Mouse (Mus musculus) liver, adult 2 months (tissue): Measurements from ENCODE around the gene Smarcd3. TPM values are rescaled to one million over a fixed set of nuclear protein-coding genes. Genes with fewer than 3 reads are reported as not detected.

Experiments used
- DNase-seq: peaks from one replicate; pipeline ENCODE4 v3.0.0-alpha.2; 2011; ENCODE audit warnings: low read depth, low spot score; ENCODE audit errors: extremely low read depth
- H3K27ac ChIP-seq: fragments of 200-500 bp; replicated peaks from 2 replicates; pipeline ENCODE4 v1.5.1; 2012; ENCODE audit warnings: low read depth, mild to moderate bottlenecking, control low read depth, inconsistent platforms, low read length; ENCODE audit not compliant: insufficient read depth
- H3K27me3 ChIP-seq: fragments of 200-500 bp; 2 replicates; pipeline ENCODE4 v1.6.1; 2012; ENCODE audit warnings: mild to moderate bottlenecking, moderate library complexity, low read length, inconsistent platforms; ENCODE audit not compliant: control insufficient read depth, insufficient read depth
- H3K36me3 ChIP-seq: fragments of 200-500 bp; 2 replicates; pipeline ENCODE4 v1.6.1; 2012; ENCODE audit warnings: low read length, inconsistent platforms; ENCODE audit not compliant: control insufficient read depth, insufficient read depth
- H3K4me1 ChIP-seq: fragments of 200-500 bp; 2 replicates; pipeline ENCODE4 v1.6.1; 2011; ENCODE audit warnings: low read length; ENCODE audit not compliant: control insufficient read depth, insufficient read depth
- H3K4me3 ChIP-seq: fragments of 200-500 bp; 2 replicates; pipeline ENCODE4 v1.5.1; 2011; ENCODE audit warnings: low read depth, mild to moderate bottlenecking, control low read depth, low read length, moderate library complexity; ENCODE audit not compliant: insufficient read depth
- H3K79me2 ChIP-seq: fragments of 200-500 bp; 2 replicates; pipeline ENCODE4 v1.6.1; 2012; ENCODE audit warnings: inconsistent platforms, mild to moderate bottlenecking, low read length, moderate library complexity; ENCODE audit not compliant: control insufficient read depth, insufficient read depth
- H3K9ac ChIP-seq: fragments of 200-500 bp; 2 replicates; pipeline ENCODE4 v1.6.1; 2012; ENCODE audit warnings: low read depth, mild to moderate bottlenecking, control low read depth, inconsistent platforms, low read length
- CTCF ChIP-seq: fragments of 200-500 bp; IDR thresholded peaks from 2 replicates; pipeline ENCODE4 v1.5.1; 2011; ENCODE audit warnings: low read depth, low read length, control low read depth
- POLR2A ChIP-seq: fragments of 200-500 bp; IDR thresholded peaks from 2 replicates; pipeline ENCODE4 v1.6.1; 2011; ENCODE audit warnings: low read length, control low read depth; ENCODE audit not compliant: insufficient read depth; ENCODE audit errors: extremely low read depth
- WGBS: fragments of 180-500 bp; shearing (Covaris S2); methylation state at CpG from one replicate; pipeline ENCODE4 v1.1.7; 2018; 5-methylcytosine and 5-hydroxymethylcytosine counted together
- polyA plus RNA-seq: library from polyadenylated mRNA; depleted of rRNA; stranded (reverse); fragments of >200 nt; gene quantifications from 2 replicates; pipeline ENCODE4 v1.2.3, GENCODE M21; 2012
- total RNA-seq: library from RNA; depleted of rRNA; stranded (reverse); fragments of >200 nt; gene quantifications from 2 replicates; pipeline ENCODE4 v1.2.3, GENCODE M21; 2014

Smarcd3 gene
- total and polyA plus RNA-seq, 2 experiments: 0.55 to 1.3 TPM

DNA sequence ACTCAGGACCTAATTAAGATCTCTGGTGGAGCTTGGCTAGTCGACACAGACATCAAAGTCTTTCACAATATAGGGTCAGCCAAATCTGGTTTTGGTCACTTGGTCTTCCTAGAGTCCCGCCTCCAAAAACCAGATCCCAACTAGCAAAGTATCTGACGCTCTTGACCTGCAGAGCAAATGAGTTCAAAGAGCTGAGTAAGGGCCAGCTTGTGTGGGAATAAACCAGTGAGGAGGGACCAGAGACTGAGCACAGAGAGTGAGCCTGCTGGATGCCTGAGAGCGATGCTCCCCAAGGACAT, 560 bp upstream of the Smarcd3 start:
- Histone ChIP-seq H3K4me3 (no peak overlapping the region), H3K36me3 (no peaks in the 10 kb centered on the region), H3K79me2 (no peaks in the 10 kb centered on the region), H3K27ac (no peak overlapping the region), H3K9ac (no peak overlapping the region), H3K4me1 (no peaks in the 10 kb centered on the region), H3K27me3 (peaks cover 11% of the 10 kb centered on the region)
- WGBS: 26% methylated on average over 4 of the region's 4 CpGs
- no peak for TF ChIP-seq CTCF
- TF ChIP-seq POLR2A: no peak
- peak; percentile 9 for DNase-seq

GRCm38 (mm10) chr5:24623041-24623985, 898 bp downstream of the Smarcd3 start:
- no peak for TF ChIP-seq CTCF
- no peak for TF ChIP-seq POLR2A
- Histone ChIP-seq H3K9ac (no peak overlapping the region), H3K79me2 (no peaks in the 10 kb centered on the region), H3K4me1 (no peaks in the 10 kb centered on the region), H3K36me3 (no peaks in the 10 kb centered on the region), H3K27ac (no peak overlapping the region), H3K27me3 (peaks cover 11% of the 10 kb centered on the region), H3K4me3 (no peak overlapping the region)
- DNase-seq: no peak
- WGBS: 43% methylated on average over 8 of the region's 8 CpGs

- Histone ChIP-seq H3K4me3 (no peak overlapping the region), H3K27me3 (peaks cover 11% of the 10 kb centered on the region), H3K27ac (no peak overlapping the region), H3K36me3 (no peaks in the 10 kb centered on the region), H3K4me1 (no peaks in the 10 kb centered on the region), H3K9ac (no peak overlapping the region), H3K79me2 (no peaks in the 10 kb centered on the region)
- TF ChIP-seq CTCF (no peak), POLR2A (no peak)
- WGBS: 75% methylated on average over 7 of the region's 7 CpGs
- DNase-seq: no peak
Observed at GRCm38 (mm10) chr5:24622386-24623040, 1.7 kb downstream of the Smarcd3 start.

GRCm38 (mm10) chr5:24620626-24621025, 3.6 kb downstream of the Smarcd3 start:
- Histone ChIP-seq H3K79me2 (no peaks in the 10 kb centered on the region), H3K4me3 (no peak overlapping the region), H3K9ac (no peak overlapping the region), H3K4me1 (no peaks in the 10 kb centered on the region), H3K27me3 (peaks cover 11% of the 10 kb centered on the region), H3K36me3 (no peaks in the 10 kb centered on the region), H3K27ac (no peak overlapping the region)
- WGBS: 80% methylated on average over 8 of the region's 8 CpGs
- no peak for DNase-seq
- TF ChIP-seq POLR2A (no peak), CTCF (no peak)

- TF ChIP-seq CTCF (no peak), POLR2A (no peak)
- no peaks in the 10 kb centered on the region for H3K36me3 ChIP-seq
- H3K79me2 ChIP-seq: no peaks in the 10 kb centered on the region
- no peak overlapping the region for H3K4me3 ChIP-seq
- H3K4me1 ChIP-seq: no peaks in the 10 kb centered on the region
- no peak overlapping the region for H3K27ac ChIP-seq
- 84% methylated on average over 8 of the region's 8 CpGs for whole genome bisulfite sequencing
- H3K27me3 ChIP-seq: peaks cover 11% of the 10 kb centered on the region
- DNase-seq: no peak
- H3K9ac ChIP-seq: no peak overlapping the region
Observed at GRCm38 (mm10) chr5:24620116-24620515, 4.1 kb downstream of the Smarcd3 start.

DNA sequence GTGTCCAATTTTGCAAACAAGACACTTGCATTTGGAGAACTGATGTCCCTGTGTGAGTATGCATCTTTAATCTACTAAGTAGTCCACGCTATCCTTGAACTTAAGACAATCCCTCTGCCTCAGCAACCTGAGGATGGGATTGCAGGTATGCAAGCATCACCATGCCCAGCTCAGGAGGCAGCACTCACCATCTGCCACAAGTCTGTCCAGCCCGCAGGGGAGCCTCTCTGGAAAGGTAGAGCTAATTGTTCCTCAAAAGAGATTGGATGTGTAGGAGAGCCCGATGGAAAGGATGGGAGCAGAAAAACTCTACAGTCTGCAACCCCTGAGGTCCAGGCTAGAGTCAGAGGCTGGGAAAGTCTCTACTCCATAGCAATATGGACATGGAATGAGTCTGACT, 5.3 kb downstream of the Smarcd3 start:
- WGBS: 85% methylated on average over 3 of the region's 3 CpGs
- no peaks in the 10 kb centered on the region for H3K4me1 ChIP-seq
- DNase-seq: no peak
- no peak overlapping the region for H3K4me3 ChIP-seq
- no peak overlapping the region for H3K27ac ChIP-seq
- no peak overlapping the region for H3K9ac ChIP-seq
- no peaks in the 10 kb centered on the region for H3K79me2 ChIP-seq
- peaks cover 8% of the 10 kb centered on the region for H3K27me3 ChIP-seq
- TF ChIP-seq POLR2A (no peak), CTCF (no peak)
- H3K36me3 ChIP-seq: no peaks in the 10 kb centered on the region
